Mouse (Mus musculus): Measurements from ENCODE around the gene Spem2. TPM values are rescaled to one million over a fixed set of nuclear protein-coding genes. Genes with fewer than 3 reads are reported as not detected.
A peak's percentile ranks its signal among the peaks of the same experiment; 100 is the strongest.

Gene Spem2
- polyA plus RNA-seq, 1 experiment from 2014 or later, result not detected

GRCm38 (mm10) chr11:69793429-69793828 is 24.8 kb downstream of the Spem2 start:
- 66% methylated on average over 5 of the region's 5 CpGs for WGBS
- no peak overlapping the region for H3K9ac ChIP-seq (replicated peaks)
- no peaks in the 10 kb centered on the region for H3K36me3 ChIP-seq
- no peak overlapping the region for H3K27ac ChIP-seq
- no peak for ATAC-seq
- H3K4me2 ChIP-seq (replicated peaks), result no peak overlapping the region
- H3K27me3 ChIP-seq, result peaks cover 44% of the 10 kb centered on the region
- peaks cover 9% of the 10 kb centered on the region for H3K4me1 ChIP-seq (replicated peaks)
- no peak overlapping the region for H3K4me3 ChIP-seq (replicated peaks)
- no peaks in the 10 kb centered on the region for H3K9me3 ChIP-seq

- H3K9ac ChIP-seq (replicated peaks), result no peak overlapping the region
- H3K27me3 ChIP-seq, result peaks cover 25% of the 10 kb centered on the region
- no peak overlapping the region for H3K27ac ChIP-seq
- no peaks in the 10 kb centered on the region for H3K36me3 ChIP-seq
- no peaks in the 10 kb centered on the region for H3K9me3 ChIP-seq
- WGBS, result 77% methylated on average over 5 of the region's 5 CpGs
- no peak for ATAC-seq
- peaks cover 8% of the 10 kb centered on the region for H3K4me1 ChIP-seq (replicated peaks)
- H3K4me2 ChIP-seq (replicated peaks), result no peak overlapping the region
- H3K4me3 ChIP-seq (replicated peaks), result no peak overlapping the region
Observed at GRCm38 (mm10) chr11:69791420-69791819, 26.8 kb downstream of the Spem2 start.

- Histone ChIP-seq H3K36me3 (no peaks in the 10 kb centered on the region), H3K9ac (replicated peaks) (no peak overlapping the region), H3K4me2 (replicated peaks) (no peak overlapping the region), H3K4me1 (replicated peaks) (no peaks in the 10 kb centered on the region), H3K27ac (no peak overlapping the region), H3K9me3 (no peaks in the 10 kb centered on the region), H3K4me3 (replicated peaks) (no peak overlapping the region), H3K27me3 (peaks cover 15% of the 10 kb centered on the region; the same call in 1 of the 2 replicates)
- WGBS, result 71% methylated on average over 5 of the region's 5 CpGs
- no peak for ATAC-seq
Observed at GRCm38 (mm10) chr11:69789431-69789830, 28.8 kb downstream of the Spem2 start.

GRCm38 (mm10) chr11:69787306-69787705 is 31.0 kb downstream of the Spem2 start:
- no peak overlapping the region for H3K4me2 ChIP-seq (replicated peaks)
- H3K9ac ChIP-seq (replicated peaks), result no peak overlapping the region
- H3K9me3 ChIP-seq, result no peaks in the 10 kb centered on the region
- WGBS, result 69% methylated on average over 5 of the region's 5 CpGs
- no peak overlapping the region for H3K4me3 ChIP-seq (replicated peaks)
- H3K27ac ChIP-seq, result no peak overlapping the region
- H3K36me3 ChIP-seq, result no peaks in the 10 kb centered on the region
- no peak for ATAC-seq
- 0 out of 2 replicates have a peak, but pooled peaks cover 2% of the 10 kb centered on the region for H3K27me3 ChIP-seq
- H3K4me1 ChIP-seq (replicated peaks), result no peaks in the 10 kb centered on the region

- H3K9me3 ChIP-seq, result no peaks in the 10 kb centered on the region
- H3K4me2 ChIP-seq (replicated peaks), result 0 out of 2 replicates have a peak overlapping the region, but pooled peaks have one; percentile 9
- WGBS, result 47% methylated on average over 15 of the region's 15 CpGs
- no peak overlapping the region for H3K27ac ChIP-seq
- H3K4me1 ChIP-seq (replicated peaks), result no peaks in the 10 kb centered on the region
- no peak for ATAC-seq
- H3K4me3 ChIP-seq (replicated peaks), result no peak overlapping the region
- 0 out of 2 replicates have a peak, but pooled peaks cover 3% of the 10 kb centered on the region for H3K27me3 ChIP-seq
- no peaks in the 10 kb centered on the region for H3K36me3 ChIP-seq
- no peak overlapping the region for H3K9ac ChIP-seq (replicated peaks)
Observed at GRCm38 (mm10) chr11:69784793-69785272, 33.4 kb downstream of the Spem2 start.

GRCm38 (mm10) chr11:69781828-69782227 is 36.4 kb downstream of the Spem2 start:
- Histone ChIP-seq H3K27ac (no peak overlapping the region), H3K9me3 (no peaks in the 10 kb centered on the region), H3K27me3 (peaks cover 3% of the 10 kb centered on the region; the same call in 1 of the 2 replicates), H3K4me1 (replicated peaks) (0 out of 2 replicates have a peak, but pooled peaks cover 5% of the 10 kb centered on the region), H3K36me3 (peaks cover 12% of the 10 kb centered on the region), H3K4me2 (replicated peaks) (no peak overlapping the region), H3K9ac (replicated peaks) (no peak overlapping the region), H3K4me3 (replicated peaks) (no peak overlapping the region)
- 48% methylated on average over 4 of the region's 4 CpGs for WGBS
- ATAC-seq, result no peak

- peaks cover 25% of the 10 kb centered on the region for H3K36me3 ChIP-seq
- no peak for ATAC-seq
- no peak overlapping the region for H3K4me3 ChIP-seq (replicated peaks)
- 51% methylated on average over 7 of the region's 7 CpGs for whole genome bisulfite sequencing
- H3K4me1 ChIP-seq (replicated peaks), result 0 out of 2 replicates have a peak, but pooled peaks cover 5% of the 10 kb centered on the region
- H3K9me3 ChIP-seq, result no peaks in the 10 kb centered on the region
- H3K27ac ChIP-seq, result no peak overlapping the region
- H3K9ac ChIP-seq (replicated peaks), result no peak overlapping the region
- peaks cover 3% of the 10 kb centered on the region; the same call in 1 of the 2 replicates for H3K27me3 ChIP-seq
- H3K4me2 ChIP-seq (replicated peaks), result no peak overlapping the region
Observed at GRCm38 (mm10) chr11:69778985-69779384, 39.3 kb downstream of the Spem2 start.

GRCm38 (mm10) chr11:69778258-69778982 is 39.8 kb downstream of the Spem2 start:
- WGBS, result 71% methylated on average over 23 of the region's 23 CpGs
- H3K27ac ChIP-seq, result no peak overlapping the region

GRCm38 (mm10) chr11:69777504-69778257 is 40.6 kb downstream of the Spem2 start:
- Histone ChIP-seq H3K4me1 (replicated peaks) (0 out of 2 replicates have a peak, but pooled peaks cover 5% of the 10 kb centered on the region), H3K4me2 (replicated peaks) (no peak overlapping the region), H3K36me3 (peaks cover 25% of the 10 kb centered on the region), H3K9me3 (no peaks in the 10 kb centered on the region), H3K4me3 (replicated peaks) (no peak overlapping the region), H3K9ac (replicated peaks) (no peak overlapping the region), H3K27me3 (peaks cover 3% of the 10 kb centered on the region; the same call in 1 of the 2 replicates), H3K27ac (no peak overlapping the region)
- no peak for ATAC-seq
- 66% methylated on average over 26 of the region's 26 CpGs for WGBS

More at GRCm38 (mm10) chr11:69778258-69778982, 39.8 kb downstream of the Spem2 start:
- peaks cover 3% of the 10 kb centered on the region; the same call in 1 of the 2 replicates for H3K27me3 ChIP-seq
- H3K4me2 ChIP-seq (replicated peaks), result no peak overlapping the region
- ATAC-seq, result no peak
- H3K4me1 ChIP-seq (replicated peaks), result 0 out of 2 replicates have a peak, but pooled peaks cover 5% of the 10 kb centered on the region
- H3K9me3 ChIP-seq, result no peaks in the 10 kb centered on the region
- no peak overlapping the region for H3K4me3 ChIP-seq (replicated peaks)
- H3K9ac ChIP-seq (replicated peaks), result no peak overlapping the region
- peaks cover 25% of the 10 kb centered on the region for H3K36me3 ChIP-seq

- Histone ChIP-seq H3K4me1 (replicated peaks) (0 out of 2 replicates have a peak, but pooled peaks cover 5% of the 10 kb centered on the region), H3K27me3 (no peaks in the 10 kb centered on the region; the same call in 1 of the 2 replicates), H3K36me3 (peaks cover 25% of the 10 kb centered on the region), H3K27ac (no peak overlapping the region), H3K4me2 (replicated peaks) (no peak overlapping the region), H3K4me3 (replicated peaks) (no peak overlapping the region), H3K9ac (replicated peaks) (peak overlapping the region; percentile 28; the same call in 1 of the 2 replicates), H3K9me3 (no peaks in the 10 kb centered on the region)
- 87% methylated on average over 20 of the region's 20 CpGs for WGBS
- ATAC-seq, result no peak
Observed at GRCm38 (mm10) chr11:69776488-69776887, 41.8 kb downstream of the Spem2 start.

GRCm38 (mm10) chr11:69775716-69776115 is 42.5 kb downstream of the Spem2 start:
- WGBS, result 74% methylated on average over 10 of the region's 10 CpGs
- no peak for ATAC-seq

GRCm38 (mm10) chr11:69774961-69775360 is 43.3 kb downstream of the Spem2 start:
- WGBS, result 53% methylated on average over 5 of the region's 5 CpGs
- no peak for ATAC-seq
- H3K4me1 ChIP-seq (replicated peaks), result 0 out of 2 replicates have a peak, but pooled peaks cover 5% of the 10 kb centered on the region
- no peaks in the 10 kb centered on the region for H3K9me3 ChIP-seq
- no peak overlapping the region for H3K4me2 ChIP-seq (replicated peaks)
- no peak overlapping the region for H3K4me3 ChIP-seq (replicated peaks)
- peaks cover 25% of the 10 kb centered on the region for H3K36me3 ChIP-seq
- H3K9ac ChIP-seq (replicated peaks), result no peak overlapping the region
- H3K27ac ChIP-seq, result no peak overlapping the region
- no peaks in the 10 kb centered on the region; the same call in 1 of the 2 replicates for H3K27me3 ChIP-seq

More at GRCm38 (mm10) chr11:69775716-69776115, 42.5 kb downstream of the Spem2 start:
- Histone ChIP-seq H3K4me1 (replicated peaks) (0 out of 2 replicates have a peak, but pooled peaks cover 5% of the 10 kb centered on the region), H3K4me2 (replicated peaks) (no peak overlapping the region), H3K27me3 (no peaks in the 10 kb centered on the region; the same call in 1 of the 2 replicates), H3K27ac (no peak overlapping the region), H3K9me3 (no peaks in the 10 kb centered on the region), H3K36me3 (peaks cover 25% of the 10 kb centered on the region), H3K9ac (replicated peaks) (no peak overlapping the region), H3K4me3 (replicated peaks) (no peak overlapping the region)

Data from midbrain, embryonic 13.5 days (tissue).